Mouse (Mus musculus) spleen, adult 2 months (tissue): ENCODE data around the gene Mrgpra4. TPM values are rescaled to one million over a fixed set of nuclear protein-coding genes. Genes with fewer than 3 reads are reported as not detected.

Source experiments
- DNase-seq, 2 experiments: peaks; one replicate each; pipeline versions ENCODE4 v3.0.0 to v3.0.0-alpha.2; 2012 to 2021; ENCODE audit warnings: low spot score in 2 of 2, low read depth in 1 of 2
- H3K27ac ChIP-seq: fragments of 200-500 bp; 2 replicates; pipeline ENCODE4 v1.5.1; 2012; ENCODE audit warnings: low read length, inconsistent platforms; ENCODE audit not compliant: insufficient read depth
- H3K27me3 ChIP-seq: fragments of 200-500 bp; 2 replicates; pipeline ENCODE4 v1.6.1; 2012; ENCODE audit warnings: mild to moderate bottlenecking, moderate library complexity, low read length, inconsistent platforms; ENCODE audit not compliant: control insufficient read depth, insufficient read depth
- H3K36me3 ChIP-seq: fragments of 200-500 bp; 2 replicates; pipeline ENCODE4 v1.6.1; 2012; ENCODE audit warnings: mild to moderate bottlenecking, low read length, inconsistent platforms; ENCODE audit not compliant: control insufficient read depth, insufficient read depth
- H3K4me1 ChIP-seq: fragments of 200-500 bp; 2 replicates; pipeline ENCODE4 v1.6.1; 2011; ENCODE audit warnings: inconsistent platforms; ENCODE audit not compliant: control insufficient read depth, insufficient read depth, insufficient read length
- H3K4me3 ChIP-seq: fragments of 200-500 bp; 2 replicates; pipeline ENCODE4 v1.5.1; 2011; ENCODE audit warnings: mild to moderate bottlenecking, inconsistent platforms; ENCODE audit not compliant: insufficient read depth, insufficient read length; ENCODE audit errors: extremely low read depth
- CTCF ChIP-seq: fragments of 200-500 bp; IDR thresholded peaks from 2 replicates; pipeline ENCODE4 v1.5.1; 2011; ENCODE audit warnings: mild to moderate bottlenecking, inconsistent platforms; ENCODE audit not compliant: insufficient read depth, insufficient read length, insufficient replicate concordance; ENCODE audit errors: extremely low read depth
- POLR2A ChIP-seq: fragments of 200-500 bp; IDR thresholded peaks from 2 replicates; pipeline ENCODE4 v1.6.1; 2011; ENCODE audit warnings: low read depth, low read length, inconsistent platforms
- WGBS: fragments of 180-500 bp; shearing (Covaris S2); methylation state at CpG from one replicate; pipeline ENCODE4 v1.1.7; 2018; 5-methylcytosine and 5-hydroxymethylcytosine counted together
- polyA plus RNA-seq: library from polyadenylated mRNA; depleted of rRNA; stranded (reverse); fragments of >200 nt; gene quantifications from 2 replicates; pipeline ENCODE4 v1.2.3, GENCODE M21; 2012; rRNA removed

Gene Mrgpra4
- polyA plus RNA-seq: not detected in 2 replicates

GRCm38 (mm10) chr7:47981995-47982394 is at the start of gene Mrgpra4:
TSS of gene Mrgpra4 (minus strand) at chr7:47982095.
- 72% methylated on average over 1 of the region's 1 CpGs for WGBS
- DNase-seq: no peak
- Histone ChIP-seq H3K36me3 (no peaks in the 10 kb centered on the region), H3K27me3 (no peaks in the 10 kb centered on the region), H3K27ac (no peak within 1 kb of the TSS), H3K4me1 (no peaks in the 10 kb centered on the region), H3K4me3 (no peak within 1 kb of the TSS)
- no peak for TF ChIP-seq CTCF
- TF ChIP-seq POLR2A: no peak

GRCm38 (mm10) chr7:48027497-48027896 is 45.6 kb upstream of the Mrgpra4 start, which contains the start of gene Mrgprx1:
TSS of gene Mrgprx1 (minus strand) at chr7:48027597.
- WGBS: 85% methylated on average over 3 of the region's 3 CpGs
- H3K4me1 ChIP-seq: no peaks in the 10 kb centered on the region
- TF ChIP-seq CTCF (no peak), POLR2A (no peak)
- H3K4me3 ChIP-seq: no peak within 1 kb of the TSS
- no peak for DNase-seq
- H3K27ac ChIP-seq: no peak within 1 kb of the TSS
- H3K36me3 ChIP-seq: no peaks in the 10 kb centered on the region
- no peaks in the 10 kb centered on the region for H3K27me3 ChIP-seq

GRCm38 (mm10) chr7:48017874-48018273 is 36.0 kb upstream of the Mrgpra4 start:
- WGBS: 39% methylated on average over 2 of the region's 2 CpGs
- Histone ChIP-seq H3K27me3 (no peaks in the 10 kb centered on the region), H3K27ac (no peak overlapping the region), H3K4me1 (no peaks in the 10 kb centered on the region), H3K4me3 (no peak overlapping the region), H3K36me3 (no peaks in the 10 kb centered on the region)
- DNase-seq: no peak
- TF ChIP-seq POLR2A: no peak
- no peak for TF ChIP-seq CTCF

GRCm38 (mm10) chr7:47995689-47996088 is 13.8 kb upstream of the Mrgpra4 start:
- no peaks in the 10 kb centered on the region for H3K36me3 ChIP-seq
- 45% methylated on average over 3 of the region's 3 CpGs for WGBS
- no peak for DNase-seq
- no peaks in the 10 kb centered on the region for H3K4me1 ChIP-seq
- H3K27ac ChIP-seq: no peak overlapping the region
- no peaks in the 10 kb centered on the region for H3K27me3 ChIP-seq
- TF ChIP-seq POLR2A (no peak), CTCF (no peak)
- no peak overlapping the region for H3K4me3 ChIP-seq

- H3K27ac ChIP-seq: no peak overlapping the region
- H3K4me3 ChIP-seq: no peak overlapping the region
- WGBS: 45% methylated on average over 1 of the region's 1 CpGs
- H3K27me3 ChIP-seq: no peaks in the 10 kb centered on the region
- DNase-seq: no peak
- no peaks in the 10 kb centered on the region for H3K4me1 ChIP-seq
- TF ChIP-seq POLR2A (no peak), CTCF (no peak)
- no peaks in the 10 kb centered on the region for H3K36me3 ChIP-seq
Observed at GRCm38 (mm10) chr7:47986752-47987151, 4.9 kb upstream of the Mrgpra4 start.

Other genes with a start within 250 kb of the Mrgpra4 start
- gene Mrgprx1, start 45.5 kb upstream of the Mrgpra4 start, polyA plus RNA-seq: not detected in 2 replicates
- gene Mrgprb5, start 186.9 kb upstream of the Mrgpra4 start, polyA plus RNA-seq: not detected in 2 replicates
- gene Mrgprb4, start 217.2 kb upstream of the Mrgpra4 start, polyA plus RNA-seq: not detected in 2 replicates